Mouse (Mus musculus) common myeloid progenitor, adult 5-6 weeks (primary cell): ENCODE data around the gene Afmid. TPM values are rescaled to one million over a fixed set of nuclear protein-coding genes. Genes with fewer than 3 reads are reported as not detected.
"Not testable (repeated sequence)": the region's sequence is repeated elsewhere in the genome, so short reads cannot be mapped to it uniquely, and the experiment has no call there.

ENCODE experiments used
- ATAC-seq: replicated peaks from 2 replicates; pipeline ENCODE4 v1.8.0; 2016; ENCODE audit warnings: low read depth, mild to moderate bottlenecking, moderate TSS enrichment, inconsistent platforms; ENCODE audit not compliant: poor library complexity, severe bottlenecking
- total RNA-seq: library from RNA; stranded (forward); fragments of 200-1000, 187-1606 nt; gene quantifications from 2 replicates; pipeline ENCODE4 v1.2.3, GENCODE M21; 2017

Afmid gene
- total RNA-seq, 1 experiment from 2014 or later = 0.27 TPM

GRCm38 (mm10) chr11:117822728-117823241, 2.9 kb upstream of the Afmid start:
- no peak for ATAC-seq

GRCm38 (mm10) chr11:117823411-117823810, 2.3 kb upstream of the Afmid start:
- ATAC-seq = no peak

GRCm38 (mm10) chr11:117824060-117824969, 1.4 kb upstream of the Afmid start:
- peak; percentile 44 for ATAC-seq

GRCm38 (mm10) chr11:117826164-117826563, 440 bp downstream of the Afmid start:
- ATAC-seq = no peak

- ATAC-seq = no peak
These were observed 1.2 kb downstream of the Afmid start for GRCm38 (mm10) chr11:117826916-117827315.

GRCm38 (mm10) chr11:117827386-117827785, 1.7 kb downstream of the Afmid start:
- ATAC-seq = no peak

- no peak for ATAC-seq
These were observed 2.6 kb downstream of the Afmid start for GRCm38 (mm10) chr11:117828149-117828887.

GRCm38 (mm10) chr11:117828888-117829604, 3.3 kb downstream of the Afmid start:
- peak; percentile 33 for ATAC-seq

- ATAC-seq = no peak
These were observed 4.0 kb downstream of the Afmid start for GRCm38 (mm10) chr11:117829671-117830215.

- ATAC-seq = no peak
These were observed 4.7 kb downstream of the Afmid start for GRCm38 (mm10) chr11:117830401-117830800.

- peak; percentile 64 for ATAC-seq
These were observed 6.6 kb downstream of the Afmid start for GRCm38 (mm10) chr11:117832086-117832969.

- ATAC-seq = not testable (repeated sequence)
These were observed 7.8 kb downstream of the Afmid start for GRCm38 (mm10) chr11:117833509-117833908.

- no peak for ATAC-seq
These were observed 8.4 kb downstream of the Afmid start for GRCm38 (mm10) chr11:117834086-117834485.

- no peak for ATAC-seq
These were observed 10.6 kb downstream of the Afmid start for GRCm38 (mm10) chr11:117836306-117836705.

- peak; percentile 61 for ATAC-seq
These were observed 12.8 kb downstream of the Afmid start for GRCm38 (mm10) chr11:117838572-117838971.

GRCm38 (mm10) chr11:117839021-117839420, 13.3 kb downstream of the Afmid start:
- no peak for ATAC-seq

GRCm38 (mm10) chr11:117840910-117841309, 15.2 kb downstream of the Afmid start:
- no peak for ATAC-seq

GRCm38 (mm10) chr11:117843434-117843833, 17.7 kb downstream of the Afmid start:
- ATAC-seq = no peak

- ATAC-seq = no peak
These were observed 19.3 kb downstream of the Afmid start for GRCm38 (mm10) chr11:117844997-117845396.
